Mouse (Mus musculus): ENCODE data around the gene Slc17a8. TPM values are rescaled to one million over a fixed set of nuclear protein-coding genes. Genes with fewer than 3 reads are reported as not detected.
A peak's percentile ranks its signal among the peaks of the same experiment; 100 is the strongest.
"Not testable (repeated sequence)": the region's sequence is repeated elsewhere in the genome, so short reads cannot be mapped to it uniquely, and the experiment has no call there.

The Slc17a8 gene
- polyA plus RNA-seq, 1 experiment from 2014 or later, result 0.06 TPM

DNA sequence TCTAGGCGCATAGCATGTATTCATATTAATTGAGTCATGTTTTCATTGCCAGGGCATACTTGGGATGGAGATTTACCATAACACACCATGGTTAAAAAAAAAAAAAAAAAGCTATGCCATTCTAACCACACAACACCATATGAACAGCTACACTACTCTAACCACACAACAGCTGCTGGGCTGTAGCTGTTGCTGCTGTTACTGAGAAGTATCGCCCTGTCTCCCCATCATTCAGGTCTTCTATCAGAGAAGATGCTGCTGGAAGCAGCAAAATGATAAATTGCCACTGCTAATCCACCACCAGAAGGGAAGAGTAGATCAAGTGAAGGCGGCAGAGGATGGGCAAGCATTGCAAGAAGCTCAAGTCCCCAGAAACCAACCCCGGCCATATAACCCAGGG lies 42.3 kb downstream of the Slc17a8 start:
- no peak overlapping the region for H3K4me3 ChIP-seq (ENCODE audit: low read depth, low read length)
- H3K27me3 ChIP-seq (ENCODE audit: control insufficient read depth, insufficient read depth, low read depth, low read length), result no peaks in the 10 kb centered on the region
- no peaks in the 10 kb centered on the region for H3K4me1 ChIP-seq (ENCODE audit: control insufficient read depth, low read depth, low read length)
- H3K27ac ChIP-seq (ENCODE audit: low read length), result no peak overlapping the region
- 72% methylated on average over 4 of the region's 4 CpGs for WGBS (ENCODE audit: insufficient replicate concordance)
- no peak for ATAC-seq (ENCODE audit: low read depth)
- no peaks in the 10 kb centered on the region for H3K9me3 ChIP-seq (replicated peaks; ENCODE audit: control insufficient read depth, low read length)
- no peaks in the 10 kb centered on the region for H3K36me3 ChIP-seq (ENCODE audit: control insufficient read depth, insufficient read depth)
- no peak overlapping the region for H3K4me2 ChIP-seq (ENCODE audit: low read depth, low read length)
- no peak overlapping the region for H3K9ac ChIP-seq (ENCODE audit: low read depth, low read length)

DNA sequence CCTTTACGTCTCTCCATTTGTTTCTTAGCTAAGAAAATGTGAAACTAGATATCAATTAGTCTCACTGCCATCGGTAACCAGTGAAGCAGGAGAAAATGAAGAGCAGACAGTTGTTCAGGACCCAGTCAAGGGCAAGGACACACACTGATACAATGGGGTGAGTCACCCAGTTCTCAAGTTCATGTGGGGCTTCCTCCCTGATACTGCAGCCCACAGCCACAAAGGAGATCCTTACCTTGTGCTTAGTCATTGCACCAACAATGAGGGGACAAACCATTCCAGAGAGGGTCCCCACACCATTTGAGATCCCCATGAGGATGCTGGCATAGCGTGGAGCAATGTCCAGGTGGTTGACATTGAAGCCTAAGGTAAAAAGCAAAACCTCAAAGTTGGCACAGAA lies 43.4 kb downstream of the Slc17a8 start:
- no peak overlapping the region for H3K4me2 ChIP-seq (ENCODE audit: low read depth, low read length)

GRCm38 (mm10) chr10:89573421-89573820 lies 47.6 kb downstream of the Slc17a8 start:
- Histone ChIP-seq H3K36me3 (ENCODE audit: control insufficient read depth, insufficient read depth) (no peaks in the 10 kb centered on the region), H3K27me3 (ENCODE audit: control insufficient read depth, insufficient read depth, low read depth, low read length) (no peaks in the 10 kb centered on the region), H3K4me2 (ENCODE audit: low read depth, low read length) (0 out of 2 replicates have a peak overlapping the region, but pooled peaks have one; percentile 9), H3K4me3 (ENCODE audit: low read depth, low read length) (no peak overlapping the region), H3K27ac (ENCODE audit: low read length) (no peak overlapping the region), H3K9me3 (replicated peaks; ENCODE audit: control insufficient read depth, low read length) (no peaks in the 10 kb centered on the region; the same call in 1 of the 2 replicates), H3K9ac (ENCODE audit: low read depth, low read length) (no peak overlapping the region), H3K4me1 (ENCODE audit: control insufficient read depth, low read depth, low read length) (no peaks in the 10 kb centered on the region)
- WGBS (ENCODE audit: insufficient replicate concordance), result 65% methylated on average over 3 of the region's 3 CpGs
- no peak for ATAC-seq (ENCODE audit: low read depth)

More for the DNA sequence above, 43.4 kb downstream of the Slc17a8 start:
- no peaks in the 10 kb centered on the region for H3K4me1 ChIP-seq (ENCODE audit: control insufficient read depth, low read depth, low read length)
- 65% methylated on average over 3 of the region's 3 CpGs for WGBS (ENCODE audit: insufficient replicate concordance)
- no peaks in the 10 kb centered on the region for H3K9me3 ChIP-seq (replicated peaks; ENCODE audit: control insufficient read depth, low read length)
- H3K36me3 ChIP-seq (ENCODE audit: control insufficient read depth, insufficient read depth), result no peaks in the 10 kb centered on the region
- no peak for ATAC-seq (ENCODE audit: low read depth)
- H3K27ac ChIP-seq (ENCODE audit: low read length), result no peak overlapping the region
- H3K9ac ChIP-seq (ENCODE audit: low read depth, low read length), result no peak overlapping the region
- no peak overlapping the region for H3K4me3 ChIP-seq (ENCODE audit: low read depth, low read length)
- no peaks in the 10 kb centered on the region for H3K27me3 ChIP-seq (ENCODE audit: control insufficient read depth, insufficient read depth, low read depth, low read length)

- Histone ChIP-seq H3K4me2 (ENCODE audit: low read depth, low read length) (no peak overlapping the region), H3K9me3 (replicated peaks; ENCODE audit: control insufficient read depth, low read length) (no peaks in the 10 kb centered on the region; the same call in 1 of the 2 replicates), H3K9ac (ENCODE audit: low read depth, low read length) (no peak overlapping the region), H3K27ac (ENCODE audit: low read length) (no peak overlapping the region), H3K27me3 (ENCODE audit: control insufficient read depth, insufficient read depth, low read depth, low read length) (no peaks in the 10 kb centered on the region), H3K4me3 (ENCODE audit: low read depth, low read length) (no peak overlapping the region), H3K4me1 (ENCODE audit: control insufficient read depth, low read depth, low read length) (no peaks in the 10 kb centered on the region), H3K36me3 (ENCODE audit: control insufficient read depth, insufficient read depth) (no peaks in the 10 kb centered on the region)
- 50% methylated on average over 6 of the region's 6 CpGs for WGBS (ENCODE audit: insufficient replicate concordance)
- no peak for ATAC-seq (ENCODE audit: low read depth)
These were observed 48.1 kb downstream of the Slc17a8 start for GRCm38 (mm10) chr10:89572946-89573345.

GRCm38 (mm10) chr10:89567391-89567790 lies 53.7 kb downstream of the Slc17a8 start:
- H3K9ac ChIP-seq (ENCODE audit: low read depth, low read length), result no peak overlapping the region
- H3K4me1 ChIP-seq (ENCODE audit: control insufficient read depth, low read depth, low read length), result no peaks in the 10 kb centered on the region
- H3K9me3 ChIP-seq (replicated peaks; ENCODE audit: control insufficient read depth, low read length), result no peaks in the 10 kb centered on the region; the same call in 1 of the 2 replicates
- H3K4me3 ChIP-seq (ENCODE audit: low read depth, low read length), result no peak overlapping the region
- no peaks in the 10 kb centered on the region for H3K36me3 ChIP-seq (ENCODE audit: control insufficient read depth, insufficient read depth)
- no peak overlapping the region for H3K4me2 ChIP-seq (ENCODE audit: low read depth, low read length)
- H3K27me3 ChIP-seq (ENCODE audit: control insufficient read depth, insufficient read depth, low read depth, low read length), result no peaks in the 10 kb centered on the region
- H3K27ac ChIP-seq (ENCODE audit: low read length), result no peak overlapping the region
- 65% methylated on average over 2 of the region's 2 CpGs for WGBS (ENCODE audit: insufficient replicate concordance)
- ATAC-seq (ENCODE audit: low read depth), result no peak

GRCm38 (mm10) chr10:89565301-89566022 lies 55.6 kb downstream of the Slc17a8 start:
- H3K4me2 ChIP-seq (ENCODE audit: low read depth, low read length), result no peak overlapping the region
- no peaks in the 10 kb centered on the region for H3K36me3 ChIP-seq (ENCODE audit: control insufficient read depth, insufficient read depth)
- no peak overlapping the region for H3K4me3 ChIP-seq (ENCODE audit: low read depth, low read length)
- 64% methylated on average over 9 of the region's 9 CpGs for WGBS (ENCODE audit: insufficient replicate concordance)
- H3K9ac ChIP-seq (ENCODE audit: low read depth, low read length), result no peak overlapping the region
- no peaks in the 10 kb centered on the region for H3K4me1 ChIP-seq (ENCODE audit: control insufficient read depth, low read depth, low read length)
- no peak overlapping the region for H3K27ac ChIP-seq (ENCODE audit: low read length)
- ATAC-seq (ENCODE audit: low read depth), result peak; percentile 47
- H3K9me3 ChIP-seq (replicated peaks; ENCODE audit: control insufficient read depth, low read length), result no peaks in the 10 kb centered on the region; the same call in 1 of the 2 replicates
- H3K27me3 ChIP-seq (ENCODE audit: control insufficient read depth, insufficient read depth, low read depth, low read length), result no peaks in the 10 kb centered on the region

DNA sequence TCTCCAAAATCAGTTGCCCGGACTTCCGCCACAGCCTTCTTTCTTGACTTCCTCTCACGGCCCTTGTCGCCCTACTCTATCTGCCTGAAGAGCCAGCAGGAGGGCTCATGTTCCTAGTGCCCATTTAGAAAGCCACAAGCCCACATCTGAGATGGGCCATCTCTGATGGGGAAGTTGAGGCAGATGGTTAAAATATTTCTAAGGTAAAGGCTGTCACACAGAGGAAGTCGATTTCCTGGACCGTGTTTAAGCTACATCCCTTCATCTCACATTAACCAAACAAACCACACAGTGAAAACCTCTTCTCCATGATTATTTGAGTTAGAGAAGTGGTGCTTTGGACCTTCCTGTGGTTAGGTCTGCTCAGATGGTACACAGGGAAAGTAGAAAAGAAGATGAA lies 58.9 kb downstream of the Slc17a8 start:
- 19% methylated on average over 6 of the region's 6 CpGs for WGBS (ENCODE audit: insufficient replicate concordance)
- H3K4me3 ChIP-seq (ENCODE audit: low read depth, low read length), result no peak overlapping the region
- no peaks in the 10 kb centered on the region for H3K36me3 ChIP-seq (ENCODE audit: control insufficient read depth, insufficient read depth)
- no peak overlapping the region for H3K9ac ChIP-seq (ENCODE audit: low read depth, low read length)
- no peak for ATAC-seq (ENCODE audit: low read depth)
- no peaks in the 10 kb centered on the region for H3K4me1 ChIP-seq (ENCODE audit: control insufficient read depth, low read depth, low read length)
- H3K9me3 ChIP-seq (replicated peaks; ENCODE audit: control insufficient read depth, low read length), result no peaks in the 10 kb centered on the region
- no peak overlapping the region for H3K4me2 ChIP-seq (ENCODE audit: low read depth, low read length)
- no peaks in the 10 kb centered on the region for H3K27me3 ChIP-seq (ENCODE audit: control insufficient read depth, insufficient read depth, low read depth, low read length)
- no peak overlapping the region for H3K27ac ChIP-seq (ENCODE audit: low read length)

- Histone ChIP-seq H3K27me3 (ENCODE audit: control insufficient read depth, insufficient read depth, low read depth, low read length) (no peaks in the 10 kb centered on the region), H3K4me3 (ENCODE audit: low read depth, low read length) (no peak overlapping the region), H3K4me1 (ENCODE audit: control insufficient read depth, low read depth, low read length) (no peaks in the 10 kb centered on the region), H3K9me3 (replicated peaks; ENCODE audit: control insufficient read depth, low read length) (no peaks in the 10 kb centered on the region), H3K4me2 (ENCODE audit: low read depth, low read length) (no peak overlapping the region), H3K27ac (ENCODE audit: low read length) (no peak overlapping the region), H3K9ac (ENCODE audit: low read depth, low read length) (no peak overlapping the region), H3K36me3 (ENCODE audit: control insufficient read depth, insufficient read depth) (no peaks in the 10 kb centered on the region)
- 41% methylated on average over 3 of the region's 3 CpGs for WGBS (ENCODE audit: insufficient replicate concordance)
- ATAC-seq (ENCODE audit: low read depth), result no peak
These were observed 61.7 kb downstream of the Slc17a8 start for GRCm38 (mm10) chr10:89559351-89559750.

DNA sequence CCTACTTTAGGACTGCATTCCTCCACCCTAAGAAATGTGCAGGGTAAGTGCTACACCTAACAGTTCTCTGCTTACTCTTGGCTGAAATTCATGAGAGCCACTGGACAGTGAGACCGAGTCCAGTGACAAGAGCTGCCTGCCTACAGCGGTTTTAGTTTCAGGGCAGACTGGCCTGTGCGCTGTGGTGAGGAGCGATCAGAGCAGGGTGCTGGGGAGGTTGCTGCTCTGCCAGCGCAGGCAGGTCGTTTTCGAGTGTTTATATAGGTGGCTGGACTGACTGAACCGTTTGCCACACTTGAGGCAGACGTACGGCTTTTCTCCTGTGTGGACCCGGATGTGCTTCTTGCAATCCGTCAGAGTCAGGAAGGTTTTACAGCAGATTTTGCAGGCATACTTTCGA lies 66.2 kb downstream of the Slc17a8 start:
- H3K4me3 ChIP-seq (ENCODE audit: low read depth, low read length); ATAC-seq (ENCODE audit: low read depth); H3K4me1 ChIP-seq (ENCODE audit: control insufficient read depth, low read depth, low read length); H3K36me3 ChIP-seq (ENCODE audit: control insufficient read depth, insufficient read depth); H3K9me3 ChIP-seq (replicated peaks; ENCODE audit: control insufficient read depth, low read length); H3K27me3 ChIP-seq (ENCODE audit: control insufficient read depth, insufficient read depth, low read depth, low read length); H3K4me2 ChIP-seq (ENCODE audit: low read depth, low read length); H3K9ac ChIP-seq (ENCODE audit: low read depth, low read length); H3K27ac ChIP-seq (ENCODE audit: low read length): not testable (repeated sequence)
- WGBS (ENCODE audit: insufficient replicate concordance), result 70% methylated on average over 13 of the region's 13 CpGs

Measured in liver, embryonic 16.5 days (tissue).